Mouse (Mus musculus) liver, embryonic 14.5 days (tissue): Measurements from ENCODE around the gene Fshr.

Source experiments
- CTCF ChIP-seq: IDR thresholded peaks from 2 replicates; pipeline ENCODE4 v1.5.1; 2016; ENCODE audit warnings: antibody characterized with exemption, low read depth, control low read depth
- EP300 ChIP-seq: IDR thresholded peaks from 2 replicates; pipeline ENCODE4 v1.6.1; 2016; ENCODE audit warnings: antibody characterized with exemption, low read depth

DNA sequence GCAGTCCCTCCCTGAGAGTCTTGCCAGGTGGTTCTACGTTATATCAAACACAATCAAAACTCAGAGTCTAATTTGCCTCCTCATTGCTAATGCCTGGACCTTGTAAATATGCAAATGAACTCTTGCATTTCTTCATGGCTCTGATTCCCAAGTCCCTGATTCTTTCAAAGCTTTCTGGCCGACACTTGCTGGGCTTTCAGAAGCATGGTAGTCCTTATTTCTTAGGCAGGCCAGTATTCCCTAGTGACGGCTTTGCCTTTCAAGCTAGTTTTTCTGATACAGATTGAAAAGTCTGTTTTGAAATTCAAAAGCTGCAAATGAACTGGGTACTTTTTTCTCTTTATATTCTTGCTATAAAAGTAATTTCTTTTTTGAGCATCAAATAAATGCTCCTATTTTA lies 263.5 kb downstream of the Fshr start:
- TF ChIP-seq CTCF (no peak), EP300 (no peak)
